Mouse (Mus musculus) embryonic fibroblast, embryonic 13.5 days (primary cell): ENCODE results near the gene Fbxw20. TPM values are rescaled to one million over a fixed set of nuclear protein-coding genes. Genes with fewer than 3 reads are reported as not detected.
"Not testable (repeated sequence)": the region's sequence is repeated elsewhere in the genome, so short reads cannot be mapped to it uniquely, and the experiment has no call there.

ENCODE experiments used
- H3K27ac ChIP-seq: 2 replicates; pipeline ENCODE4 v1.5.1; 2012; ENCODE audit warnings: low read length, control low read depth, inconsistent platforms; ENCODE audit not compliant: insufficient read depth
- H3K4me1 ChIP-seq: 2 replicates; pipeline ENCODE4 v1.6.1; 2011; ENCODE audit warnings: low read length; ENCODE audit not compliant: control insufficient read depth, insufficient read depth
- H3K4me3 ChIP-seq: 2 replicates; pipeline ENCODE4 v1.5.1; 2011; ENCODE audit warnings: mild to moderate bottlenecking, control low read depth, low read length; ENCODE audit not compliant: insufficient read depth
- CTCF ChIP-seq: IDR thresholded peaks from 2 replicates; pipeline ENCODE4 v1.5.1; 2011; ENCODE audit warnings: mild to moderate bottlenecking, control low read depth, low read length, moderate library complexity, borderline replicate concordance; ENCODE audit not compliant: insufficient read depth
- POLR2A ChIP-seq: IDR thresholded peaks from 2 replicates; pipeline ENCODE4 v1.6.1; 2011; ENCODE audit warnings: low read depth, mild to moderate bottlenecking, control low read depth, low read length, moderate library complexity
- polyA plus RNA-seq: library from polyadenylated mRNA; stranded (reverse); fragments of >200 nt; gene quantifications from 2 replicates; pipeline ENCODE4 v1.2.4, GENCODE M21; 2011; ENCODE audit warnings: low read depth; ENCODE audit not compliant: missing spikeins, insufficient read length

Gene Fbxw20
- polyA plus RNA-seq: not detected in 2 replicates

GRCm38 (mm10) chr9:109234654-109235053 is at the start of gene Fbxw20:
Fbxw20 (minus strand) TSS chr9:109234754.
- TF ChIP-seq POLR2A (no peak), CTCF (no peak)
- H3K4me1 ChIP-seq: no peaks in the 10 kb centered on the region
- H3K4me3 ChIP-seq: no peak within 1 kb of the TSS
- no peak within 1 kb of the TSS for H3K27ac ChIP-seq

- H3K4me1 ChIP-seq: no peaks in the 10 kb centered on the region
- H3K27ac ChIP-seq: no peak overlapping the region
- TF ChIP-seq POLR2A (no peak), CTCF (no peak)
- no peak overlapping the region for H3K4me3 ChIP-seq
Measured at GRCm38 (mm10) chr9:109263041-109263440, 28.5 kb upstream of the Fbxw20 start.

DNA sequence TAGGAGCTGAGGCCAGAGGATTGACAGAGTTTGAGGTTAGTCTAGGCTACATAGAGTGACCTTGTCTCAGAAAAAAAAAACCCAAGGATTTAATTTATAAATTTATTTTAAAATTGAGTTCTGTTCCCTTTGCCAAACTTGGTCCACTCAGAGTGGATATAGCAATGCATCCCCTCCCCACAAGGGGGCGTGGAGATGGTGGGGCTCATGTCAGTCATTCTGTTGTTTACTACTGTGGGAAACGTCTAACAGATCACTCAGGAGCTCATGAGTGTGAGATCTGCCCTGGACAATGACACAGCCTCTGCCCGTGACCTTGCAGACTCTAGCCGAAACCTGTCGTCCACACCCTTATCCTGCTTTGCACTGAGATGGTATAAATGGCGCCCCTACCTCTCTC is 16.1 kb downstream of the Fbxw20 start:
- Histone ChIP-seq H3K4me3 (no peak overlapping the region), H3K4me1 (no peaks in the 10 kb centered on the region), H3K27ac (no peak overlapping the region)
- TF ChIP-seq POLR2A: no peak
- TF ChIP-seq CTCF: no peak

GRCm38 (mm10) chr9:109201347-109201746 is 33.2 kb downstream of the Fbxw20 start:
- not testable (repeated sequence) for H3K4me1 ChIP-seq, H3K27ac ChIP-seq, H3K4me3 ChIP-seq

- Histone ChIP-seq H3K4me3 (no peak overlapping the region), H3K4me1 (no peaks in the 10 kb centered on the region), H3K27ac (no peak overlapping the region)
- TF ChIP-seq POLR2A (no peak), CTCF (no peak)
Measured at GRCm38 (mm10) chr9:109200349-109200748, 34.2 kb downstream of the Fbxw20 start.

DNA sequence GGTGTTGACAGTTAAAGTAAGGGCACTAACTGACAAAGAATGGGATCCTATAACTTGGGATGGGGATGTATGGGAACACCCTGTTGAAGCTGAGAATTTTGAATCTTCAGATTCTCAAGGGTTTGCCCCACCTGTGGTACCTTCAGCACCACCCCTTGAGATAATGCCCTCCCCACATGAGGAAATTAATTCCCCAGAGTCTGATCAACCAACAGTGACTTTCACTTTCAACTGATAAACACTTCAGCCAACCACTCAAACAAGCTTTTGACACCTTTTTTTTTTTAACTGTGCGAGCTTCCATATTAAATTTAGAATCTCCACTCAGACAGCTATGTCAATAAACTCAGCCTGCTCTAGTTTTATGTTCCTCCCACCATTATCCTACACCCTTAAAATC is 35.2 kb downstream of the Fbxw20 start:
- no peak overlapping the region for H3K27ac ChIP-seq

GRCm38 (mm10) chr9:109195875-109196274 is 38.7 kb downstream of the Fbxw20 start, which contains the start of gene Fbxw13:
Fbxw13 (minus strand) TSS chr9:109195975.
- not testable (repeated sequence) for H3K4me3 ChIP-seq, H3K27ac ChIP-seq, H3K4me1 ChIP-seq

More for the DNA sequence above, 35.2 kb downstream of the Fbxw20 start:
- TF ChIP-seq CTCF (no peak), POLR2A (no peak)
- Histone ChIP-seq H3K4me1 (no peaks in the 10 kb centered on the region), H3K4me3 (no peak overlapping the region)

- TF ChIP-seq POLR2A (no peak), CTCF (no peak)
- no peaks in the 10 kb centered on the region for H3K4me1 ChIP-seq
- H3K27ac ChIP-seq: no peak overlapping the region
- no peak overlapping the region for H3K4me3 ChIP-seq
Measured at GRCm38 (mm10) chr9:109177208-109177607, 57.3 kb downstream of the Fbxw20 start.

GRCm38 (mm10) chr9:109176301-109176700 is 58.3 kb downstream of the Fbxw20 start:
- H3K4me3 ChIP-seq: no peak overlapping the region
- no peaks in the 10 kb centered on the region for H3K4me1 ChIP-seq
- no peak for TF ChIP-seq CTCF
- TF ChIP-seq POLR2A: no peak
- H3K27ac ChIP-seq: no peak overlapping the region

Other genes with a start within 250 kb of the Fbxw20 start
- gene Ucn2, start 248.7 kb downstream of the Fbxw20 start, polyA plus RNA-seq: 1.7 and 1.9 TPM in 2 replicates
- 6.0 and 7.1 TPM in 2 replicates for gene Pfkfb4, start 243.0 kb downstream of the Fbxw20 start, polyA plus RNA-seq
- 230 and 252 TPM in 2 replicates for gene Shisa5, start 196.2 kb downstream of the Fbxw20 start, polyA plus RNA-seq
- gene Trex1, start 175.0 kb downstream of the Fbxw20 start, polyA plus RNA-seq: 8.2 and 12.8 TPM in 2 replicates
- 12.5 and 13.0 TPM in 2 replicates for gene Atrip, start 160.6 kb downstream of the Fbxw20 start, polyA plus RNA-seq
- gene Ccdc51, start 152.3 kb downstream of the Fbxw20 start, polyA plus RNA-seq: 4.6 TPM in 2 replicates
- 411 and 552 TPM in 2 replicates for gene Tma7, start 152.2 kb downstream of the Fbxw20 start, polyA plus RNA-seq
- gene Plxnb1, start 139.4 kb downstream of the Fbxw20 start, polyA plus RNA-seq: 8.0 and 12.0 TPM in 2 replicates
- gene Fbxw21, start 72.7 kb downstream of the Fbxw20 start, polyA plus RNA-seq: not detected in 2 replicates
- not detected in 2 replicates for gene Fbxw13, start 38.8 kb downstream of the Fbxw20 start, polyA plus RNA-seq
- gene Fbxw14, start 52.9 kb upstream of the Fbxw20 start, polyA plus RNA-seq: not detected in 2 replicates
- not detected in 2 replicates for gene Fbxw28, start 104.9 kb upstream of the Fbxw20 start, polyA plus RNA-seq
- gene Fbxw22, start 169.5 kb upstream of the Fbxw20 start, polyA plus RNA-seq: not detected in 2 replicates
- gene Fbxw16, start 214.4 kb upstream of the Fbxw20 start, polyA plus RNA-seq: not detected in 2 replicates